Mouse (Mus musculus): ENCODE measurements at regions not wholly inside any gene's neighbourhood (a gene's known extent, or its start where the extent isn't known, plus 50 kb on each side); places are given as distances from the start of the nearest gene placed in this dataset.

DNA sequence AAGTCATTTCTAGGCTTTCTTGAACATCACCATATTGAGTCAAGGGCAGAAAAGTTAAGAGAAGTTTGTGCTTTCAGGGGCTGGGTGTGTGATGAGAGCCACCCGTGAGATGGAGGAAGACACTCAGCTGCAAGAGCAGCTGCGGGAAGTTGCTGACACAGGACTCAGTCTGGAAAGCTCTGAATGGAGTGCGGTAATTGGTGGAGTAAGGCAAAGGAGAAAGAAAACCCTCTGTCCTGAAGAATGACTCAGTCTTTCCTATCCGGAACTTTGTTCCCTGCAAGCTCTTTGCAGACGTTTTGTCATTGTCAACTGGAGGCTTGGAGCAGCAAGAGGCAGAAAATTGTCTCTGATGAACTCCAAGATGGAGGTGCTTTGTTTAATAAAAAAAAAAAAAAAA lies 102.6 kb upstream of the Lsamp start:
- no peaks in the 10 kb centered on the region for H3K27me3 ChIP-seq (ENCODE audit: control insufficient read depth, insufficient read depth, low read length)
- no peak for DNase-seq (ENCODE audit: low spot score)
- no peaks in the 10 kb centered on the region for H3K9me3 ChIP-seq (replicated peaks; ENCODE audit: control insufficient read depth, low read length)
- ATAC-seq (replicated peaks; ENCODE audit: insufficient number of reproducible peaks, low FRiP score, low TSS enrichment, low read depth): no peak
- 50% methylated on average over 5 of the region's 5 CpGs for WGBS
- H3K27ac ChIP-seq (replicated peaks; ENCODE audit: low read depth, low read length): no peak overlapping the region
- no peaks in the 10 kb centered on the region for H3K36me3 ChIP-seq (replicated peaks; ENCODE audit: control insufficient read depth, insufficient read depth, low read depth, low read length)
- H3K4me1 ChIP-seq (ENCODE audit: control insufficient read depth, insufficient read depth, low read length): no peaks in the 10 kb centered on the region
- no peak overlapping the region for H3K9ac ChIP-seq (replicated peaks; ENCODE audit: low read length)
- no peak overlapping the region for H3K4me3 ChIP-seq (ENCODE audit: low read depth, low read length)
- no peak overlapping the region for H3K4me2 ChIP-seq (ENCODE audit: low read depth, low read length)

DNA sequence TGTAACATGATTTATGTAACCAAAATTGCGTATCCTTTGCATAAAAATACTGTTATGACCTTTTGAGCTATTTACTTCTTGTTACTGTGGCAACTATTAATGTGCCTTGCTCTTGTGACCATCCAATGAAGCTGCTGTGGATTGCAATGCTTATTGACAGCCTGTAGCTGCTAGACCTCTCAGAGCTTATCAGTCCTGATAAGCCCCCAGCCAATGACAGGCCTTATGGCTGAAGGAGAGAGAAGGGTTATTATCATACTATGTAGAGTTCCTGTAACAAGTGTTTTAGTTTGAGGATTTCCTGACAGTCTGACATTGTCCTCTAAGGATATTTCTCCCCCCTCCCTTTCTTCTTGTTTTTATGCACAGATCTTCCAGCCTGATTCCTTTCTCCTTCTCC lies 96.2 kb upstream of the Lsamp start:
- H3K9ac ChIP-seq (replicated peaks; ENCODE audit: low read length): no peak overlapping the region
- H3K27ac ChIP-seq (replicated peaks; ENCODE audit: low read depth, low read length): no peak overlapping the region
- ATAC-seq (replicated peaks; ENCODE audit: insufficient number of reproducible peaks, low FRiP score, low TSS enrichment, low read depth) (no peak), DNase-seq (ENCODE audit: low spot score) (no peak)
- H3K4me2 ChIP-seq (ENCODE audit: low read depth, low read length): no peak overlapping the region
- H3K4me1 ChIP-seq (ENCODE audit: control insufficient read depth, insufficient read depth, low read length): no peaks in the 10 kb centered on the region
- 71% methylated on average over 1 of the region's 1 CpGs for WGBS
- no peaks in the 10 kb centered on the region for H3K36me3 ChIP-seq (replicated peaks; ENCODE audit: control insufficient read depth, insufficient read depth, low read depth, low read length)
- no peak overlapping the region for H3K4me3 ChIP-seq (ENCODE audit: low read depth, low read length)
- no peaks in the 10 kb centered on the region for H3K9me3 ChIP-seq (replicated peaks; ENCODE audit: control insufficient read depth, low read length)
- H3K27me3 ChIP-seq (ENCODE audit: control insufficient read depth, insufficient read depth, low read length): no peaks in the 10 kb centered on the region
